Mouse (Mus musculus) 416B (cell line): ENCODE measurements at regions not wholly inside any gene's neighbourhood (a gene's known extent, or its start where the extent isn't known, plus 50 kb on each side); places are given as distances from the start of the nearest gene placed in this dataset.

Source experiments
- DNase-seq: peaks from one replicate; pipeline ENCODE4 v3.0.0; 2011; ENCODE audit warnings: low read depth

- no peak for DNase-seq
Measured at GRCm38 (mm10) chr10:65716914-65717610, 1378.9 kb upstream of the Jmjd1c start.

- no peak for DNase-seq
Measured at GRCm38 (mm10) chr10:65722496-65722895, 1373.4 kb upstream of the Jmjd1c start.

- DNase-seq: peak; percentile 11
Measured at GRCm38 (mm10) chr10:65769451-65769850, 1326.5 kb upstream of the Jmjd1c start.

- DNase-seq: no peak
Measured at GRCm38 (mm10) chr10:65771936-65772335, 1324.0 kb upstream of the Jmjd1c start.

- no peak for DNase-seq
Measured at GRCm38 (mm10) chr10:65784994-65785393, 1310.9 kb upstream of the Jmjd1c start.
